Mouse (Mus musculus): ENCODE data around the gene Gnai2. TPM values are rescaled to one million over a fixed set of nuclear protein-coding genes. Genes with fewer than 3 reads are reported as not detected.

The Gnai2 gene
- total and polyA plus RNA-seq, 2 experiments from 2014 or later = 295 to 472 TPM

- Histone ChIP-seq H3K27me3 (ENCODE audit: control insufficient read depth, insufficient read depth, low read length) (no peaks in the 10 kb centered on the region), H3K9me3 (replicated peaks; ENCODE audit: control insufficient read depth, low read length) (no peaks in the 10 kb centered on the region), H3K4me3 (ENCODE audit: low read depth, low read length) (peak overlapping the region; percentile 85), H3K4me1 (ENCODE audit: control insufficient read depth, insufficient read depth) (peaks cover 38% of the 10 kb centered on the region), H3K9ac (replicated peaks; ENCODE audit: low read depth, low read length) (peak overlapping the region; percentile 89), H3K4me2 (ENCODE audit: low read depth, low read length) (peak overlapping the region; percentile 80), H3K36me3 (replicated peaks; ENCODE audit: control insufficient read depth, insufficient read depth, low read length) (0 out of 2 replicates have a peak, but pooled peaks cover 6% of the 10 kb centered on the region), H3K27ac (ENCODE audit: low read depth) (peak overlapping the region; percentile 94)
- 2% methylated on average over 33 of the region's 33 CpGs for WGBS
- ATAC-seq (ENCODE audit: insufficient read depth, low read depth) (peak; percentile 45), DNase-seq (ENCODE audit: low spot score) (peak; percentile 88)
- no peak; the same call in 1 of the 2 replicates for TF ChIP-seq EP300 (IDR thresholded peaks at IDR 0.05; ENCODE audit: low read depth)
- no peak for TF ChIP-seq CTCF (IDR thresholded peaks at IDR 0.05; ENCODE audit: low read depth)
These were observed 2.0 kb downstream of the Gnai2 start for GRCm38 (mm10) chr9:107633091-107633660.

GRCm38 (mm10) chr9:107632478-107632877 is 2.7 kb downstream of the Gnai2 start:
- H3K4me1 ChIP-seq (ENCODE audit: control insufficient read depth, insufficient read depth) = peaks cover 45% of the 10 kb centered on the region
- no peak for TF ChIP-seq EP300 (IDR thresholded peaks at IDR 0.05; ENCODE audit: low read depth)
- TF ChIP-seq CTCF (IDR thresholded peaks at IDR 0.05; ENCODE audit: low read depth) = no peak
- peak overlapping the region; percentile 80 for H3K4me2 ChIP-seq (ENCODE audit: low read depth, low read length)
- 0 out of 2 replicates have a peak, but pooled peaks cover 6% of the 10 kb centered on the region for H3K36me3 ChIP-seq (replicated peaks; ENCODE audit: control insufficient read depth, insufficient read depth, low read length)
- 8% methylated on average over 6 of the region's 6 CpGs for WGBS
- DNase-seq (ENCODE audit: low spot score) = peak; percentile 65
- no peaks in the 10 kb centered on the region for H3K9me3 ChIP-seq (replicated peaks; ENCODE audit: control insufficient read depth, low read length)
- peak overlapping the region; percentile 89 for H3K9ac ChIP-seq (replicated peaks; ENCODE audit: low read depth, low read length)
- H3K27me3 ChIP-seq (ENCODE audit: control insufficient read depth, insufficient read depth, low read length) = no peaks in the 10 kb centered on the region
- ATAC-seq (ENCODE audit: insufficient read depth, low read depth) = no peak
- peak overlapping the region; percentile 94 for H3K27ac ChIP-seq (ENCODE audit: low read depth)
- peak overlapping the region; percentile 85 for H3K4me3 ChIP-seq (ENCODE audit: low read depth, low read length)

GRCm38 (mm10) chr9:107631861-107632260 is 3.3 kb downstream of the Gnai2 start:
- Histone ChIP-seq H3K27ac (ENCODE audit: low read depth) (peak overlapping the region; percentile 94), H3K9me3 (replicated peaks; ENCODE audit: control insufficient read depth, low read length) (no peaks in the 10 kb centered on the region), H3K4me2 (ENCODE audit: low read depth, low read length) (peak overlapping the region; percentile 80), H3K27me3 (ENCODE audit: control insufficient read depth, insufficient read depth, low read length) (no peaks in the 10 kb centered on the region), H3K4me3 (ENCODE audit: low read depth, low read length) (peak overlapping the region; percentile 85; the same call in 1 of the 2 replicates), H3K9ac (replicated peaks; ENCODE audit: low read depth, low read length) (peak overlapping the region; percentile 89; the same call in 1 of the 2 replicates), H3K4me1 (ENCODE audit: control insufficient read depth, insufficient read depth) (peaks cover 51% of the 10 kb centered on the region), H3K36me3 (replicated peaks; ENCODE audit: control insufficient read depth, insufficient read depth, low read length) (0 out of 2 replicates have a peak, but pooled peaks cover 6% of the 10 kb centered on the region)
- TF ChIP-seq EP300 (IDR thresholded peaks at IDR 0.05; ENCODE audit: low read depth) (no peak), CTCF (IDR thresholded peaks at IDR 0.05; ENCODE audit: low read depth) (no peak)
- 85% methylated on average over 8 of the region's 8 CpGs for WGBS
- no peak for ATAC-seq (ENCODE audit: insufficient read depth, low read depth)
- DNase-seq (ENCODE audit: low spot score) = no peak

GRCm38 (mm10) chr9:107631311-107631826 is 3.8 kb downstream of the Gnai2 start:
- Histone ChIP-seq H3K4me3 (ENCODE audit: low read depth, low read length) (no peak overlapping the region; the same call in 1 of the 2 replicates), H3K27ac (ENCODE audit: low read depth) (peak overlapping the region; percentile 94)
- no peak for DNase-seq (ENCODE audit: low spot score)

GRCm38 (mm10) chr9:107630576-107630975 is 4.6 kb downstream of the Gnai2 start:
- H3K27ac ChIP-seq (ENCODE audit: low read depth) = peak overlapping the region; percentile 94
- WGBS = 15% methylated on average over 4 of the region's 4 CpGs

More at GRCm38 (mm10) chr9:107631311-107631826, 3.8 kb downstream of the Gnai2 start:
- H3K9me3 ChIP-seq (replicated peaks; ENCODE audit: control insufficient read depth, low read length) = no peaks in the 10 kb centered on the region
- ATAC-seq (ENCODE audit: insufficient read depth, low read depth) = no peak
- TF ChIP-seq EP300 (IDR thresholded peaks at IDR 0.05; ENCODE audit: low read depth) = no peak
- no peak for TF ChIP-seq CTCF (IDR thresholded peaks at IDR 0.05; ENCODE audit: low read depth)
- 0 out of 2 replicates have a peak, but pooled peaks cover 6% of the 10 kb centered on the region for H3K36me3 ChIP-seq (replicated peaks; ENCODE audit: control insufficient read depth, insufficient read depth, low read length)
- peak overlapping the region; percentile 80 for H3K4me2 ChIP-seq (ENCODE audit: low read depth, low read length)
- H3K27me3 ChIP-seq (ENCODE audit: control insufficient read depth, insufficient read depth, low read length) = no peaks in the 10 kb centered on the region
- peaks cover 55% of the 10 kb centered on the region for H3K4me1 ChIP-seq (ENCODE audit: control insufficient read depth, insufficient read depth)
- H3K9ac ChIP-seq (replicated peaks; ENCODE audit: low read depth, low read length) = no peak overlapping the region
- WGBS = 57% methylated on average over 9 of the region's 9 CpGs

More at GRCm38 (mm10) chr9:107630576-107630975, 4.6 kb downstream of the Gnai2 start:
- ATAC-seq (ENCODE audit: insufficient read depth, low read depth) = no peak
- Histone ChIP-seq H3K27me3 (ENCODE audit: control insufficient read depth, insufficient read depth, low read length) (no peaks in the 10 kb centered on the region), H3K9ac (replicated peaks; ENCODE audit: low read depth, low read length) (peak overlapping the region; percentile 25; the same call in 1 of the 2 replicates), H3K4me2 (ENCODE audit: low read depth, low read length) (peak overlapping the region; percentile 40), H3K9me3 (replicated peaks; ENCODE audit: control insufficient read depth, low read length) (no peaks in the 10 kb centered on the region), H3K4me3 (ENCODE audit: low read depth, low read length) (no peak overlapping the region), H3K36me3 (replicated peaks; ENCODE audit: control insufficient read depth, insufficient read depth, low read length) (peaks cover 6% of the 10 kb centered on the region), H3K4me1 (ENCODE audit: control insufficient read depth, insufficient read depth) (peaks cover 57% of the 10 kb centered on the region)
- no peak for DNase-seq (ENCODE audit: low spot score)
- TF ChIP-seq CTCF (IDR thresholded peaks at IDR 0.05; ENCODE audit: low read depth) (no peak), EP300 (IDR thresholded peaks at IDR 0.05; ENCODE audit: low read depth) (no peak)
